Mouse (Mus musculus) spleen, postnatal 4 days (tissue): ENCODE results near the gene Dkk3.
"Not testable (repeated sequence)": the region's sequence is repeated elsewhere in the genome, so short reads cannot be mapped to it uniquely, and the experiment has no call there.

Experiments
- DNase-seq, 2 experiments: peaks; one replicate each; pipeline ENCODE4 v3.0.0; 2022; ENCODE audit warnings: low spot score in 2 of 2

The Dkk3 gene

DNA sequence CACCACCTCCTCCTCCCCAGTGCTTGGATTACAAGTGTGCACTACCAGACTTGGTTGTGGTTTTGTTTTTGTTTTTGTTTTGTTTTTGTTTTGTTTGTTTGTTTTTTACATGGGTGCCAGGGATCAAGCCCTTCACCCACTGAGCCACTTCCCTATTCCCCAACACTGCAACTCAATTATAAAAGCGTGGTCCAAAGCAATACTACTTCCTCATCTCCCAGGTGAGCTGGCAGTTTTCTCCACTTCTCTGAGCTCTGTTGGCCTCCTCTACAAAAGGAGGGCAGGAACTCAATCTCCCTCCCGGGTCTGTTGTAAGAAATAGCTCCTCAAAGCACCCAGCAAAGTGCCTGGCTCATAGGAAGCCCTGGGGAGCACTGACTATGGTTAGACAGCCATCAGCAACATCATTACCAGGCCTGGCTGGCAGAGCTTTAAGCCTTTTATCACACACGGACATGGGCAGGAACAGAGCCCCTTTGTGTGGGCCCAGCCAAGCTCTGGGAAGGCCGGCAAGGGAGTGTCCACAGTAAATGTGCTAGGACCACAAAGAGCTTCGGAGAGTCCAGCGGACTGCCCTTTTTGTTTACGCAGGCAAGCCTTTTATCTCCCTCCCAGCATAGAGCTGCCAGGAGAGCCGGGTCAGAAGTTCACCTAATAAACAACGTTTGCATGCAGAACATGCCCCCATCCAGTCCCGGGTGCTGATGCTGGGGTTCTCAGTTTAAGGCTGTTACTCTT lies 11.3 kb upstream of the Dkk3 start:
- DNase-seq, result no peak

DNA sequence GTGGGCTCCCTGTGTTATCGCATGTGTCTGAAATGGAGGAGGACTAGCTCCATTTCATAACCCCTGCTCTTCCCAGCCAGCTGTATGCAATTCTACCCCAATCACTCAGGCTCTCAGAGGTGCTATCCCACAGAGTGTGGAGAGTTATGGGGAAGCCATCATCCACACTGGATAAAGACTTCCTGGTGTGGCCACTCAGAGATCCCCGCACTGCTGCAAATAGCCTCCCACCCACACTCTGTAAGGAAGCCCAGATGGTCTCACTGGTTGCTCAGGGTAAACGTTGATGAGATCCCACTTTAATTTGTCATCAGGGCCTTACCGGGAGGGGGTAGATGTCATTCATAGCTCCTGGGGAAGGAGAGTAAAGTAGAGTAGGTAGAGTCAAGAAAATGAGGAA lies 6.7 kb upstream of the Dkk3 start:
- DNase-seq, result no peak

DNA sequence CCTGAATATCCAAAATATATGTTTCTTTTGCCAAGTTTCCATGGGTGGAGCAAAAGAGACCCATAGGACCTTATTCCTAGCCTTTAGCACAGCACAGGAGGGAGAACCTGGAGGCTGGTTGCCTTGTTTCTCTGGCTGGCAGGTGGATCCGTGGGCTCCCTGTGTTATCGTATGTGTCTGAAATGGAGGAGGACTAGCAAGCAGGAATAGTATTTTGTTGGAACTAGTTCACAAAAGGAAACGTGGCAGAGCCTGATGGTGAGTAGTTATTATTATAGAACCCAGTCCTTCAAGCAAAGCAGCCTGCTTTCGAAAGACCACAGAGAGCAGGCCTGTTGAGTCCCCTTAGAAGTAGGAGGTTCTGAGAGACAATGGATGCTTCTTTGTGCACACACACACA lies 6.2 kb upstream of the Dkk3 start:
- DNase-seq, result not testable (repeated sequence)

DNA sequence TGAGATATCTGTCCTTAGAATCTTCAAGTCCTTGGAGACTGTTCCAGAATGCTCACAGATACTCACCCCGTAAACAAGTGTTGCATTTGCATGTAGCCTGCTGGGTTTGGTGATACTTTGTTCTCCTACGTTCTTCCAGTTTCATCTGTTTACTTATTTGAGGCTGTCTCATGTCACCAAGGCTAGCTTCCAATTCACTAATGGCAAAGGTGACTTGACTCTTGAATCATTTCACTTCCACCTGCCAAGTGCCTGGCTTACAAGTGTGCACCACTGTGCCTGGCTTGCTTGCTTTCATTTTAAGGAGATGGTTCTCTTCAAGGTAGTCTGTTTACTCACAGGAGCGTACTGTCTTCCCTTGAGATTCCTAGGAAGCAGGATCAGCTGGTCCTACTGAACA lies 5.6 kb upstream of the Dkk3 start:
- no peak for DNase-seq

DNA sequence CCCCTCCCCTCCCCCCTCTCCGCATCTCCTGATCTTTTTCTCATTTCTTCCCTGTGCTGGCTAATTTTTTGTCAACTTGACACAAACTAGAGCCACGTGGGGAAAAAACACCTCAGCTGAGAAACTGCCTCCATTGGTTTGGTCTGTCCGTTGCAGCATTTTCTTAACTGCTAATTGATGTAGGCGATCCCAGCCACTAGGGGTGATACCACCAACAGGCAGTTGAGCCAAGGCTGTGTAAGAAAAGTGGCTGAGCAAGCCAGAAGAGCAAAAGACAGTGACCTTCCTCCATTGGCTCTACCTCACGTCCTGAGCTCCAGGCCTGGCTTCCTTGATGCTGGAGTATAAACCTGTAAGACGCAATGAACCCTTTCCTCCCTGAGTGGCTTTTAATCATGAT lies 978 bp upstream of the Dkk3 start:
- DNase-seq, result no peak

DNA sequence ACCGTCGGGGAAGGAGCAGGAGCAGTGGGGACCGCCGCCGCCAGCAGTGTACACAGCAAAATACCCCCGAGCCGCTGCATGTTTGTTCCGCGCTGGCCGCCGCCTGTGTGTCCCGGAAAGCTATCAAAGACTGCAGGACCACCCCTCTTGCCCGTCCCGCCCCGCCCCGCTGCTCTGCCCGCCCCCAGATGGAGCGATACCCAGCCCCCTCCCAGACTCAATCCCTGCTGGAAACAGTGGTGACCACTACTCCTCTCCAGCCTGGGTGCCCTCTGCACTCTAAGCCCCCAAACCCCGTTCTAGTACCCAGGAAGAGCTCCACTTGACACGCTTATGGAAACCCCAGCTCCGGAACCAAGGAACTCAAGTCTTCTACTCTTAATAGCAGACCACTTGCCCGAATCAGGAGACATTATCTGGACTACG lies 528 bp downstream of the Dkk3 start:
- no peak for DNase-seq

DNA sequence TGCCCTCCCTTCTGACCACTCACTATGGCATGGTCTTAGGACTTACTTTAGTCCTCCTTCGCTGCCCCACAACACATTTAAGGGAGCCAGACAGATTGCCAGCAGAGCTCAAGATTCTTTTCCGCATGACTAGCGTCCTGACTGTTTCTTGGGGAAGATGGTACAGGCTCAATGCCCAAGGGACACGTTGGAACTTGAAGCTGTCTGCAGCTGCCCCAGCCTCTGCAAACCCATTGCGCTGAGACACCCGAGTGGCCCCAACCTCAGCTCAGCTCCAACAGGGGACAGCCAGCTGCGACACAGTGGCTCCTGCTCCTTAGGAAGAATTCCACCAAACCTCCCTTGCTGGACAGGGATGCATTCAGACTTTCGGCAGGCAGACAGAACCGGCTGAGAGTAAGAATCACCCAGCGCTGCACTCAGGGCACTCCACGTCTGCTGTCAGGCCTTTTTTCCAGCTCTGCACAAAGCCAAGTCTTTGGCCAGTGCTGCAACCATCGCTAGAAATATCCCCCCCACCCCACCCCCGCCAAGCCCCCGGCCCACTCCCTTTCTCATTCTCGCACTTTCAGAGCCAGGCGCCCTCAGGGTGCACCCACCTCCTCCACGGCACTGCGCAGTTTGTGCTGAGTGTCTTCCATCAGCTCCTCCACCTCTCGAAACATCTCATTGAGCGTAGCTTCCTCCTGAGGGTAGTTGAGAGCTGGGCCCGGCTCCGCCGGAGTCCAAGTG lies 1.1 kb downstream of the Dkk3 start:
- DNase-seq, result no peak

DNA sequence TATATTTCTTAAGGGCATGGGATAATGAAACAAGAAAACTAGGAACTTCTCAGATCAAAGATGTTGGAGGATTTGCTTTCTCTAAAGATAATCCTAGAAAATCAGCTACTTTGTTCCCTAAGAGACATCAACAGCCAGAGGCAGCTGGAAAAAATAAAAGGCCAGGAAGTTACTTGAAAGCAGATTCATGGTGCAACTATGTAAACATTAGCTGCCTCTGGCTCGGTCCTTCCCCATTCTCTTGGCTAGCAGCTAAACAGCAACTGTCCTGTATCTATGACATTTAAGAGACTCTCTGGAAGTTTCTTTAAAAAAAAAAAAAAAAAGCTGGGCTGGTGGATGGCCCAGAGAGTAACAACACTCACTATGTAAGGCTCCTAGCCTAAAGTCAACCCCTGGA lies 3.7 kb downstream of the Dkk3 start:
- no peak for DNase-seq

DNA sequence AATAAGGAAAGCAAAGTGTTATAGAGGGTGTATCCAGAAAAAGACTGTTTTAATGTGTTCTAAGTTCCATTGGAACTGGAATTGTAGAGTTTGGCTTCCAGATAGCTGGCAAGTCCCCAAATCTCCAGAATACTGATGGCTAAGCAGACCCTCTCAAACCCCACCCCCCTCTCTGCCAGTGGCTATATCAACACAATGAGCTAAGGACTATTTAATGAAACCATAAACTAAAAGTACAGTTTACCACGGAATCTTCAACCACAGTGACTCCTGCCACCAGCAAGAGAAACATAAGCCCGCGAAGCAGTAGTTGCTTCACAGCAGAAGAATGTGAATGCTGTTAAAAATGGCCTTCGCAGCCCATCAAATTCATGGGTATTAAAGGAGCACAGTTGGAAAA lies 4.4 kb downstream of the Dkk3 start:
- no peak for DNase-seq

DNA sequence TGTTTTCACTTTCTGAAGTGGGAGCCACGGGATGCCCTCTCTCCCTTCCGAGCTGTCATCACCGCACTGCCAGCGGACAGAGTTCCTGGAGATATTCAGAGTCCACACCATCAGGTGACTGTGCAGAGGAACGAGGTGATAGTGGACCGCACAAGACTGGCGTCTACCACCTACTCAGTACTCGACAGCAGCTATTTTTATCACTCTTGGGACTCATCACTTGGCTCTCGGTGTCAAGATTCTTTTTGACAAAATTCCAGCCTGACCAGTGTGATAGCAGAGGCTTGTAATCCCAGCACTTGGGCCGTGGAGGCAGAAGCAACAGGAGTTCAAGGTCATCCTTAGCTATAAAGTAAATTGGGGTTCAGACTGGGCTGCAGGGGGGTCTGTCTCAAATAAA lies 9.7 kb downstream of the Dkk3 start:
- no peak for DNase-seq

DNA sequence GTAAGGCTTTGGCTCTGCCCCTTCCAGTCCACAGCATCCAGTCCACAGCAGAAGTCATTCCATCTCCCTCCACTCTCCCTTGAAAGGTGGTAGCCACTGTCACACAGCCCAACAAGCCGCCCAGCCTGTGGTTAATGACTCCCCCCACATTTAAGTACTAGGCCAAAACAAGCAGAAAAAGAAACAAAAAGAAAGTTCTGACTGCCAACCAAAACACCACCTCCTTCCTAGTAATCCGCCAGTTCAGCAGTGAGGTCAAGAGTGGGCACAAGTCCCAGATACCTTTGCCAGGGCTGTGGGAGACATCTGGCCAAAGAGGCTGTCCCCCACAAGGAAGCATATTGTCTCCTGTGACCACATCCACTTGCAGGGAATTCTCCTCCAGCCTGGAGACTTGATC lies 10.9 kb downstream of the Dkk3 start:
- DNase-seq, result no peak

DNA sequence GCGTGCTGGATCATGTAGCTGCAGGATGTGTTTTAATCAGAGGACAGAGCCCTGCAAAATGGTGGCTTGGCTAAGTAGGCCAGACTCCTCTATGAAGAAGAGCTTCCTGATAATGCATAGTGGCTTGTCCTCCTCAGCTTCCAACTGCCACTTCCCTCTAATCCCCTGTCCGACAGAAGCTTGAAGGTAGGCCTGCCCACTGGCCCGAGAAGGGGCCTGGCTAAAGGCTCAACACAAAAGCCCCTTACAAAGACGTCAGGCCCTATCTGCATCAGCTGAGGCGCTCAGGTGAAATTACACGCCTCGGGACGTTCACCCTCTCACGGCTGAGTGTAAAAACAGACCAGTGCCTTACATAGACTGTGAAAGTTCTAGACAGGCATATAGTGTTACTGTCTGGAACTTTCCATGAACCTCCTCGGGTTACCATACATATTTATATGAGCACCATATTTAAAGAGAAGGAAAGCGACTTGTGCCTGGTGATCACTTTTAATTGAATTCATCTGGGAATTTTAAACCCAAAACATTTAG lies 14.1 kb downstream of the Dkk3 start:
- no peak for DNase-seq

DNA sequence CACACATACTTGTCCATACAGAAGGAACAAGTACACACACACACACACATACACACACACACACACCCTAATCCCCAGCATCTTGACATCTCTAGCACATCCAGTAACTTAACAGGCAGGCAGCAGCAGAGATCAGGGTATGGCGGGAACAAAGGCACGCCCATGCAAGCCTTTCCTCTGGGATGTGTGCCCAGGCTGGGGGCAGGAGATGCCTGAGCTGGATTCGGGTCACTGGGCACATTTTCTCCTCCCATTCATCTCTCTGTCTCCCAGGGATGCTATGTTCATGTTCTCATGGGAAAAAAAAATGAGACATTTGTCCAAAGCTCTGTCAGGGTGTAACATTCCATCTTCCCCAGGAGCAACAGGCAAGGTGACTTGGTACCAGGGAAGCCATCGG lies 14.9 kb downstream of the Dkk3 start:
- DNase-seq, result no peak

DNA sequence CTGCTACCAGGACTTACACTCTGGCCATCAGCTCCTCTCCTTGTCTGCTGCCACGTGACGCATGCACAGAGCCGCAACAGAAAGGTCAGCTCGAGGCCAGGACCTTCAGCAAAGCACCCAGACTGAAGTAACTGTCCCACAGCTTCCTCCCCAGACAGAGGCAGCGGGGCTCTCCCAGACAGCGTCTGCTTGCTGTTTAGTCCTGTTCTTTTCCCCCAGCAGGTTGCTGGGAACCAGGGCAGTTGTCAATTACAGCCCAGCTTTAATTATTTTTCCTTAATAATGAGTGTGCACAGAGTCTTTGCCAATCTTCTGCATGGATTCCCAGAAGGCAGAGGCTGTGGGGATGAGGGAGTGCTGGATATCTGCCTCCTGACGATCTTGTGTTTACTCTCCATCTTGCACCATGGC lies 15.8 kb downstream of the Dkk3 start:
- DNase-seq, result no peak

DNA sequence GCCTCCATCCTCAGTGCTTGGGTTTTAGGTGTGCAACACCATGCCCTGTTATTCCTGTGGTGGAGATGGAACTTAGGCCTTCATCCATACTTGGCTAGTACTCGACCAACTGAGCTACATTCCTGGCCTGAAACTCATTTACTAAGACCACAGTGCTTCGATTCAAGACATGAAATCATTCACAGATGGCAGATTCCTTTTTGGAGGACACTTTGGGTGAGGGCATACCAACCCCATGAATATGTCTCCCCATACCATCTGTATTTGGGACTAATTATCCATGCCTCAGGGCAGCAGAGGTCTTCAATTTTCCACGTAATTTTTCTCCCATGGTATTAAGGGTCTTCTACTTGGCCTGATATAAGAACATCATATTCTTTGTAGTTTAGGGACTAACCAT lies 16.2 kb downstream of the Dkk3 start:
- DNase-seq, result no peak

DNA sequence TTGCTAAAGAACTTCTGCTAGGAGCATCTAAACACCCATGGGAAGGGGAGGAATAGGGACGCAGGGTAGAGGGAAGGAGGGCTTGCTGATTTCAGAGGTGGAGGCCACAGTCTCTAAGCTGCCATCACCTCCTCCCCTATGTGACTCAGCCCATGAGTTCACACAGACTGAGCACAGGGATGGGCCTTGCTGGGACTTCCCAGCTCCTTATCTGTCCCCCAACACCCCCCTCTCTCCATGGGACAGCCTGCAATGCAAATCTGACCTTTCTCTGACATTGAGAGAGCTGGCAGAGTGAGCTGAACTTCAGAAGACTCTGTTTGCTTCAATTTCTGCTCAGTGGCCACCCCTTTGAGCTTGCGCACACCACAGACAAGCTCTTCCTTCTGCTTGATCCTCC lies 18.1 kb downstream of the Dkk3 start:
- DNase-seq, result no peak

DNA sequence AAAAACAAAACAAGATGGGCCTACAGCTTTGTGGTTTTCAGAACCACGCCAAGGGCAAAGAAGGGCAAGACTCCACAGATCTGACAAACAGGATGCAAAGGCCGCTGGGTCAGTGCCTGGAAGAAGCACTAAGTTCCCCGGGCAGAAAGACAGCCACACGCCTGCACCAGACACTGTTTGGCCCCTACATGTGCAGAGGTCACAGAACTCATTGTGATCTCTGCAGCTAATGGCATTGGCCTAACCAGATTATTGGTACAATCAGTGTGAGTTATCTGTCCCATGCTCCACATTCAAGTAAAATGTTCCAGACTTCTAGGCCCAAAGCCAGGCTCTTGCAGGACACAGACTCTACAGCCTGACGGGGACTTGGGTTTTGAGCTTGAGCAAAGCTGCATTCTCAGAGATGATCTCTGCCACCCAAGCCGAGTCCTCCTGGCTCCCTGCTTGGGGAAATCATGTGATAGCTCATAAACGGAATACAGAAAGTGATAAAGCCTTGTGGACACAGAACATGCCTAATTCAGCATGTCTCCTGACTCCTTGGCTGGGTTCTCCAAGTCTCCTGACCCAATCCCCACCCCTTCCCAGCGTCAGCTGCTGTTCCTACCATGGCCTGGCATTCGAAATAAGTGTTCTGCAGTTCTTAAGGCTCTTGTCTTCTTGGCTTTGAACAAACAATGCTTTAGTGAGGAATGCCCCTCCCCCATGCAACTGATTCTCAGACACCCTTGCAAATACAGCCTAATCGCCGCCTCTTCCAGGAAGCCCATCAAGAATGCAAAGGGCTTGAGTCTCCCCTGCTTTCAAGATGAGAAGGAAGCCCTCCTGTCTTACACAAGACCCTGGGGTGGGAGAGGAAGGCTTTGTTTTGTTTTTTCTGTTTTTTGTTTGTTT lies 20.1 kb downstream of the Dkk3 start:
- DNase-seq, result no peak

DNA sequence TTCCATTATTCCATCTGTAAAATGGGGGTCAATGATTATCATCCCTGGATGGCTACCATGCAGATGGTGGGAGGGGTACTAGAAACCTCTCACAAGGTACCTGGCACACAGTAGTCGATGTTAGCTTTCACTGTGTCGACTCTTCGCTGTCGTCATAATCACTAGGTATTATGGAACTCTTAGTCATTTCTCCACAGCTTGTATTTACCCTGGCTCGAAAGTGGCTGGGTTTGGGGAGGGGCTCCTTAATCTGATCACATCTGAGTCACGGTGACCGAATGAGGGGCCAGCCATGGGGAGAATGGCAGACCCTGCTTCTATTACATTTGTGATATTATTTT lies 20.7 kb downstream of the Dkk3 start:
- no peak for DNase-seq

DNA sequence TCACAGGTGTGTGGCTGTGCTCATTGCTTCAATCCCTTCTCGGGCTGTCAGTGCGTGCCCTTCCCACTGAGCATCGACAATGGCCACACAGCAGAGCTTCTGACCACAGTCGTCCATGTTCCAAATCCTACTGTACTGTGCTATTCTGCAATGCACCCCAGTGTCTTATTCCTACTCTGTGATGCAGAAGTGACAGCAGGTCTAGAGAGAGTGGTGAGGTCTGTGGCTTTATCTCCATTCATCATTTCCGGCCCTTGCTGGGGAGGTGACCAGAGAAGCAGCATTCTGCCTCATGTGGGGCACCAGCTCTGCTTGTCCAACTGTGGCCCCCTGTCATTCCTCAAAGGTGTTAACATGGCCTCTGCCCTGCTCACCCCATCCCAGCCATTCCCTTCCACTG lies 22.3 kb downstream of the Dkk3 start:
- DNase-seq, result no peak

DNA sequence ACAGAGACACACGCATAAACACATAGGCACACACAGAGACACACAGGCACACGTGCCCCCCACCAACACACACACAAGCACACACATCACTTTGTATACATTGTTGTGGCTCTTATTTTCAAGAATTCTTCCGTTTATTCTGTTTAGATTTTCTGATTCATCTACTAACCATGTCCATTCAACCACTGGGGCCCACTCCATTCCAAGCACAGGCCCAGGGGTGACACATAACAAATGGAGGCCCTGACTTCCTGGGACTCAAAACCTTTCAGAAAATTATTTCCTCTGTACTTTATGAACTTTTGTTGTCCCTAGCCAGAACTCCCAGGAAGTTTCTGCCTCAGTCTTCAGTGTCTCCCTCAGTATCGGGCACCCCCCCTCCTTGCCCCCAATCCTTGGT lies 23.7 kb downstream of the Dkk3 start:
- DNase-seq, result no peak

DNA sequence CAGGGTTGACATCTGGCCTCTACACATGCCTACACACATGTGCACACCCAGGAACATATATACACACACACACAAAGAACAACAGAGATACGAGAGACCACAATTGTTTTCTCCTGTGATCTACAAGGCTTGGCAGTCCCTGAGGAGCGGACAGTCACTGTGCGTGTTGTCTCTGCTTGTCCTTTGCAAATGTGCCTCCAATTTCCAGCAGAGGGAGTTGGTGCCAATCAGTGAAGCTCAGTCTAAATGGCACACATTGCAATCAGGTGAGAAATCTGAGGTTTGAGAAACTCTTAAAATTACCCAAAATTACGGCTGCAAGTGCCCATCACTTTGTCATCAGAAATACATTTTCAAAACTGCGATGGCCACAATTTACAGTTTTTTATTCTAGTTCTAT lies 25.6 kb downstream of the Dkk3 start:
- no peak for DNase-seq

DNA sequence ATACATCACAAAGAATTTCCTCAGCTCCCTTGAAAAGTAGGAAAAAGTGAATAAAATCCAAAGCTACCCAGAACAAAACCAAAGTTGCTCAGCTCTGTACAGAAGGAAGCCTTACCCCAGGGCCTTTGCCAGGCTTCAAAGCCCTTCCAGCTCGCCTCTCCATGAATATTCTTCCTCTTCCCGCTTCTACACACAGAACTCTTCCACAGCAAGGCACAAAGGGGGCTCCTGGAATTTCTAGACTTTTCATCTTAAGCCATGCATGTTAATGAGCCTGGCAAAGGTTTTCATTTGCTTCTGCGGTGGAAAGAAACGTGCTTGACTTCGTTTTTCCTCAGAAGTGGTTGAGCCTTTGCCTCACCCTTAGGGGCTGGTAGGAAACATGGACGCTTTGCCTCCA lies 26.9 kb downstream of the Dkk3 start:
- no peak for DNase-seq

DNA sequence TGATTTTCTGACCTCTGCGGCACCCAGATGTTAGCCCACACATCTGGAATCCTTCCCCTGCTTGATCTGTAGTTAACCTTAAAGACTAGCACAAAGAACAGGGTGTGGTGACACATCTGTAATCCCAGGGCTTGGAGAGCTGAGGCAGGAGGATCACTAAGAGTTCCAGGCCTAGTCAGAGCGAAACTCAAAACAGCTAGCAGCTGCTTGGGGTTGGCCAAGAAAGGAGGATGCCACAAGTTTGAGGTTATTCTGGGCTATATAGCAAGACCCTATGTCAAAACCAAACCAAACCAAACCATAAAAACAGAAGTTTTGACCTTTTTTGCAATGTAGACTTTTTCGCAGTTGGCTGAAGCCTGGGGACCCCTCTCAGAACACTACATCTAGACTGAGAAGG lies 28.2 kb downstream of the Dkk3 start:
- DNase-seq, result no peak
